Comparison of ENCODE assay signal across 8 mouse cellular contexts in genomic region chr5:135187349-135188213, GRCm38 (mm10). TPM values are rescaled to one million over a fixed set of nuclear protein-coding genes. Genes with fewer than 3 reads are reported as not detected.
A peak's percentile ranks its signal among the peaks of the same experiment; 100 is the strongest.
DNase-seq lines count a peak whose midpoint lies in the region; ATAC-seq and TF ChIP-seq lines count a peak whose summit lies in the region.

No protein-coding gene starts in this region.

- ATAC-seq in forebrain, embryonic 13.5 days, result peak; percentile 74
- ATAC-seq in limb, embryonic 15.5 days (ENCODE audit: insufficient number of reproducible peaks, low FRiP score, low TSS enrichment, low read depth), result peak; percentile 46
- peak; percentile 69 for ATAC-seq in midbrain, embryonic 13.5 days

- no peak for TF ChIP-seq POLR2A in brain, embryonic 14.5 days (IDR thresholded peaks at IDR 0.05; ENCODE audit: borderline replicate concordance, extremely low read depth, insufficient read depth, insufficient read length, poor library complexity, severe bottlenecking)

- H3K27me3 ChIP-seq in forebrain, embryonic 13.5 days, result no peaks in the 10 kb centered on the region
- no peaks in the 10 kb centered on the region for H3K27me3 ChIP-seq in limb, embryonic 15.5 days
- no peaks in the 10 kb centered on the region for H3K27me3 ChIP-seq in midbrain, embryonic 13.5 days

- no peaks in the 10 kb centered on the region; the same call in 1 of the 2 replicates for H3K9me3 ChIP-seq in forebrain, embryonic 13.5 days (replicated peaks)
- H3K9me3 ChIP-seq in limb, embryonic 15.5 days, result no peaks in the 10 kb centered on the region
- H3K9me3 ChIP-seq in midbrain, embryonic 13.5 days, result peaks cover 6% of the 10 kb centered on the region; the same call in 1 of the 2 replicates

- H3K9ac ChIP-seq in forebrain, embryonic 13.5 days, result peak overlapping the region; percentile 98
- peak overlapping the region; percentile 96 for H3K9ac ChIP-seq in limb, embryonic 15.5 days
- H3K9ac ChIP-seq in midbrain, embryonic 13.5 days (replicated peaks), result peak overlapping the region; percentile 98

- peak overlapping the region; percentile 99 for H3K4me3 ChIP-seq in forebrain, embryonic 13.5 days
- H3K4me3 ChIP-seq in limb, embryonic 15.5 days, result peak overlapping the region; percentile 98
- H3K4me3 ChIP-seq in midbrain, embryonic 13.5 days (replicated peaks), result peak overlapping the region; percentile 98

- peaks cover 31% of the 10 kb centered on the region for H3K4me1 ChIP-seq in forebrain, embryonic 13.5 days
- H3K4me1 ChIP-seq in limb, embryonic 15.5 days, result peaks cover 15% of the 10 kb centered on the region
- peaks cover 41% of the 10 kb centered on the region for H3K4me1 ChIP-seq in midbrain, embryonic 13.5 days (replicated peaks)

- under 1% methylated on average over 69 of the region's 102 CpGs for WGBS in forebrain, embryonic 13.5 days
- WGBS in limb, embryonic 15.5 days, result under 1% methylated on average over 95 of the region's 102 CpGs
- under 1% methylated on average over 102 of the region's 102 CpGs for WGBS in midbrain, embryonic 13.5 days

- H3K27ac ChIP-seq in forebrain, embryonic 13.5 days, result peak overlapping the region; percentile 96
- peak overlapping the region; percentile 96 for H3K27ac ChIP-seq in limb, embryonic 15.5 days
- H3K27ac ChIP-seq in midbrain, embryonic 13.5 days, result peak overlapping the region; percentile 98

- peak overlapping the region; percentile 70 for H3K4me2 ChIP-seq in forebrain, embryonic 13.5 days
- peak overlapping the region; percentile 56 for H3K4me2 ChIP-seq in limb, embryonic 15.5 days
- H3K4me2 ChIP-seq in midbrain, embryonic 13.5 days (replicated peaks), result peak overlapping the region; percentile 92

- H3K36me3 ChIP-seq in forebrain, embryonic 13.5 days (ENCODE audit: poor library complexity, severe bottlenecking), result peaks cover 25% of the 10 kb centered on the region
- peaks cover 3% of the 10 kb centered on the region for H3K36me3 ChIP-seq in limb, embryonic 15.5 days
- H3K36me3 ChIP-seq in midbrain, embryonic 13.5 days, result peaks cover 10% of the 10 kb centered on the region

- TF ChIP-seq CTCF in brain, embryonic 14.5 days (IDR thresholded peaks at IDR 0.05; ENCODE audit: borderline replicate concordance, extremely low read depth, insufficient read depth, insufficient read length), result no peak

- peak; percentile 28 to 40 for DNase-seq in layer of hippocampus, postnatal 36 days
- no peak for DNase-seq in layer of hippocampus, adult 11-12 months (ENCODE audit: low spot score)
- peak; percentile 31 for DNase-seq in brain, embryonic 14.5 days (ENCODE audit: low read depth)
- peak; percentile 63 for DNase-seq in heart, postnatal 4 days
- DNase-seq in testis, postnatal 14 days (ENCODE audit: low spot score), result peak; percentile 73

RNA-seq across cellular contexts. Expression of gene Baz1b, which starts 0.5 kb away (rescaled TPM):
- 10 to 100 TPM; 78.5 to 86.3 TPM for total RNA-seq in layer of hippocampus, postnatal 36 days (2021)
- 56.5 and 70.7 TPM in 2 replicates for polyA plus RNA-seq in brain, embryonic 14.5 days (2012; rRNA removed)
- 50.1 and 51.4 TPM in 2 replicates for polyA plus RNA-seq in forebrain, embryonic 13.5 days (2015; fragmentation: Nextera tagmentation; extraction: Ambion mirVana)
- 10 to 100 TPM; 53.9 to 54.3 TPM for total RNA-seq in heart, postnatal 4 days (2021)
- 34.3 and 38.4 TPM in 2 replicates for polyA plus RNA-seq in limb, embryonic 15.5 days (2015; fragmentation: Nextera tagmentation; extraction: Ambion mirVana)
- polyA plus RNA-seq in midbrain, embryonic 13.5 days (2015; fragmentation: Nextera tagmentation; extraction: Ambion mirVana), result 40.0 and 44.3 TPM in 2 replicates

RNA-seq across cellular contexts. Expression of gene Bcl7b, which starts 19.5 kb away (rescaled TPM):
- total RNA-seq in layer of hippocampus, postnatal 36 days (2021), result 10 to 100 TPM; 51.2 to 51.5 TPM
- 22.6 and 22.9 TPM in 2 replicates for polyA plus RNA-seq in brain, embryonic 14.5 days (2012; rRNA removed)
- 48.9 and 50.8 TPM in 2 replicates for polyA plus RNA-seq in forebrain, embryonic 13.5 days (2015; fragmentation: Nextera tagmentation; extraction: Ambion mirVana)
- total RNA-seq in heart, postnatal 4 days (2021), result 10 to 100 TPM; 31.1 to 31.9 TPM
- polyA plus RNA-seq in limb, embryonic 15.5 days (2015; fragmentation: Nextera tagmentation; extraction: Ambion mirVana), result 47.6 and 50.4 TPM in 2 replicates
- polyA plus RNA-seq in midbrain, embryonic 13.5 days (2015; fragmentation: Nextera tagmentation; extraction: Ambion mirVana), result 49.6 and 51.2 TPM in 2 replicates

RNA-seq across cellular contexts. Expression of gene Tbl2, which starts 38.1 kb away (rescaled TPM):
- 10 to 100 TPM; 32.3 to 33.0 TPM for total RNA-seq in layer of hippocampus, postnatal 36 days (2021)
- 11.5 and 14.1 TPM in 2 replicates for polyA plus RNA-seq in brain, embryonic 14.5 days (2012; rRNA removed)
- 18.8 and 19.3 TPM in 2 replicates for polyA plus RNA-seq in forebrain, embryonic 13.5 days (2015; fragmentation: Nextera tagmentation; extraction: Ambion mirVana)
- total RNA-seq in heart, postnatal 4 days (2021), result 10 to 100 TPM; 15.8 to 18.4 TPM
- polyA plus RNA-seq in limb, embryonic 15.5 days (2015; fragmentation: Nextera tagmentation; extraction: Ambion mirVana), result 30.1 and 33.4 TPM in 2 replicates
- polyA plus RNA-seq in midbrain, embryonic 13.5 days (2015; fragmentation: Nextera tagmentation; extraction: Ambion mirVana), result 13.7 and 14.3 TPM in 2 replicates
